Mouse (Mus musculus): Measurements from ENCODE around the gene Parp8.
"Not testable (repeated sequence)": the region's sequence is repeated elsewhere in the genome, so short reads cannot be mapped to it uniquely, and the experiment has no call there.

Gene Parp8

GRCm38 (mm10) chr13:116962480-116963462 is 62.6 kb downstream of the Parp8 start:
- no peak for DNase-seq (ENCODE audit: extremely low spot score)

DNA sequence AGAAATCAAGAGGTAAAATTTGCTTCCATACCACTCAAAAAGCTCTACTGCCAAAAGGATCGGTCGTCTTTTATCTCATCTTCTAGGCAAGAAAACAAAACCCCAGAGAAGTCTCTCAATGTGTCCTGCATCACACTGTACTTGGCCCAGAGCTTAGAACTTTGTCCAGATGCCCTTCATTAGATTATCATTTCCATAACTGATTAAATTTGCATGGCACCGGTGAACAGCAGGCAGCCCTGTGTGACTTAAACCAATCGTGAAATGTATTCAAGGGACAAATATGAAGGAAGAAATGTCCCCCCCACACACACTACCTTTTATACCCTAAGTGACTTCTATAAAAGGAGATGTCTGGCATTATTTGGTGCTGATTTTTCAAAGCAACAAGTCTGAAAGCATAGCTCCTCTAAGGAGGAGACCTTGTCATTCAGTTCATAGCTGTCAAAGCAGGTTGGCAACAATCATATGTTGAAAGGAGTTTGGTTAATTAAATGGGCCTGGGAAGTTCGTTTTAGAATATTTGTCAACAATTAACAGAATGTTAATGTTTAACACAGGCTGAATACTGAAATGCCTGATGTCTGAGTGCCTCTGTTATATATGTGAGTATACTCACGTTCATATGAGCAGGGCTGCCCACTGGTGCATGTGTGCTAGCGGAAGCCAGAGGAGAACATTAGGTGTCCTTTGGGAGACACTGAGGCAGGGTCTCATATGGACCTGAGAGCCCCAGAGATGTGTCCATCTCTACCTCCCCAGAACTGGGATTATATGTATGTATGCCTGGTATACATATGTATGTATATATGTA is 66.4 kb downstream of the Parp8 start:
- DNase-seq (ENCODE audit: extremely low spot score): no peak

DNA sequence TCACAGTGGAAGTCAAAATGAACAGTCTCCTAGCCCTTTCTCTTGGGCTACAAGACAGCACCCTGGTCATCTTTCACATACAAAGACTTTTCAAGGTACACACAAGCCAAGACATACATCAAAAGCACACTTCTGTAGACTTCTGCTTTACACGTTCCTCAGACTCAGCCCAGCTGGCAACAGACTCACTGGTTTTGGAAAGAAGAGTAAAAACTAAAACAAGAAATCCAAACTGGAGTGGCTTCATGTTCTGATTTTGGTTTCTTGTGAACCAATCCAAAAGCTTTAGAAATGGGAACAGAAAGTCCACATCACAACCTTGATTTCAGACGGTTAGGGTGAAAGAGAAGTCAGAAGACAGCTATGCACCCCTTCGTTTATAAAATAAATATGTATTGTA is 67.8 kb downstream of the Parp8 start:
- no peak for DNase-seq (ENCODE audit: extremely low spot score)

GRCm38 (mm10) chr13:116951336-116951735 is 74.0 kb downstream of the Parp8 start:
- DNase-seq (ENCODE audit: extremely low spot score): no peak

- DNase-seq (ENCODE audit: extremely low spot score): no peak
Measured at GRCm38 (mm10) chr13:116949527-116949926, 75.8 kb downstream of the Parp8 start.

- no peak for DNase-seq (ENCODE audit: extremely low spot score)
Measured at GRCm38 (mm10) chr13:116949056-116949455, 76.3 kb downstream of the Parp8 start.

DNA sequence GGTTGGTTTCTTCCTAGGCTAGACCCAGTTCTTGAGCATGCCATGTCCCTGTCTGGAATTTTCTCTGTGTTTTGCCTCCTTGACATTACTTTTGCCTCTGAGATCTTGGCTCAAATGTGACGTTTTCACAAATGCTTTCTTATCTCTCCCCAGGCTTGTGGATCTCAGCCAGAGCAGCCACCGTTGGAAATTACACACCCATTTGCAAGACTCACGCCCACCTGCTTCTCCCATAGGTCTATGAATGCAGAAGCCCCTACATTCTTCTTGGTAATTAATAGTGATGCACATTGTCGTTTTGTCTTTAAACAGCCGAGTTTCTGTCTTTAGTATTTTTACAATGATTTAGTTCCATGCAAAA is 77.1 kb downstream of the Parp8 start:
- no peak for DNase-seq (ENCODE audit: extremely low spot score)

- DNase-seq (ENCODE audit: extremely low spot score): no peak
Measured at GRCm38 (mm10) chr13:116947611-116948298, 77.6 kb downstream of the Parp8 start.

DNA sequence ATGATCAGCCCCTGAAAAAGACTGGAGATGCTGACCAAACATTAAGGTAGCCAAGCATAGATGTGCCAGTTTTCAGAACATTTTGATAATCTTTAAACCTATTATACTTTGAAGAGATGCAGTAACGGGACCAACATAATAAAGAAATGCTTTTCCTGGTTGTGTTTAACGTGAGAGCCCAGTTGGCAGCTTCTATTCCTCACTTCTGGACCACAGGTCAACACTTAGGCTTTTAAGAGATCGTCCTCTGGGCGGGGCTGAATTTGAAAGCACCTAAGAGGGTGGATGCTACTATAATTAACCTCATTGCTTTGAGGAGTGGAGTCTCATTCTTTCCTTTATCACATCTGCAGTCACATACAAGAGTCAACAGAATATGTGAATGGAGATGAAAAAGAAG is 78.8 kb downstream of the Parp8 start:
- DNase-seq (ENCODE audit: extremely low spot score): no peak

- no peak for DNase-seq (ENCODE audit: extremely low spot score)
Measured at GRCm38 (mm10) chr13:116941280-116942015, 83.9 kb downstream of the Parp8 start.

DNA sequence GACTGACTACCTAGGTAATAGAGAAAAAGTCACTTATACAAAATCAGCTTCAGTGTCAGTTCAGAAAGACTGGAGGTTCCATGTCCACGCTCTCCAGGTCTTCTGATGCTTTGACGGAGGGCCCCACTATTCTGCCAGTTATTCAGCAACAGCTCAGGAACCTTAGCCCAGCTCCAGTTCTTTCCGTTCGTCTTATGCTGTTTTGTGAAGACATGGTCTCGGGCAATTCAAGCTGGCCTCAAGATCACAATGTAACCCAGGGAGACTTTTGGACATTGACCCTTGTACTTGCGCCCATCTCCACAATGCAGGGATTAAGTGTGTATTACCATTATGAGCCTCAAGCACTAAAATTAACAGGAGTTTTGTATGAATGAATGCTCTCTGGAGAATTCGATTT is 84.6 kb downstream of the Parp8 start:
- no peak for DNase-seq (ENCODE audit: extremely low spot score)

DNA sequence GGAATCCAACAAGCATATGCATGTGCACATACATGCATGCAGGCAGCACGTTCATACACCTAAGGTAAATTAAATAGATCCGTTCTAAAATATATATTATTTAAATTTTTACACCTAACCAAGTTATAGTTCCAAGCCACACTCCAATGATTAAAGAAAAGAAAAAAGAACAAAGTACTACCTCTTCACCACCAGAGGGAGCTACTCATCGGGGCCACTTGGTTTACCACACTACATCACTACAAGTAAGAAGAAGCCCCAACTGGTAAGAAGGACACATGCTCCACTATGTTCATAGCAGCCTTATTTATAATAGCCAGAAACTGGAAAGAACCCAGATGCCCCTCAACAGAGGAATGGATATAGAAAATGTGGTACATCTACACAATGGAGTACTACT is 88.3 kb downstream of the Parp8 start:
- not testable (repeated sequence) for DNase-seq (ENCODE audit: extremely low spot score)

DNA sequence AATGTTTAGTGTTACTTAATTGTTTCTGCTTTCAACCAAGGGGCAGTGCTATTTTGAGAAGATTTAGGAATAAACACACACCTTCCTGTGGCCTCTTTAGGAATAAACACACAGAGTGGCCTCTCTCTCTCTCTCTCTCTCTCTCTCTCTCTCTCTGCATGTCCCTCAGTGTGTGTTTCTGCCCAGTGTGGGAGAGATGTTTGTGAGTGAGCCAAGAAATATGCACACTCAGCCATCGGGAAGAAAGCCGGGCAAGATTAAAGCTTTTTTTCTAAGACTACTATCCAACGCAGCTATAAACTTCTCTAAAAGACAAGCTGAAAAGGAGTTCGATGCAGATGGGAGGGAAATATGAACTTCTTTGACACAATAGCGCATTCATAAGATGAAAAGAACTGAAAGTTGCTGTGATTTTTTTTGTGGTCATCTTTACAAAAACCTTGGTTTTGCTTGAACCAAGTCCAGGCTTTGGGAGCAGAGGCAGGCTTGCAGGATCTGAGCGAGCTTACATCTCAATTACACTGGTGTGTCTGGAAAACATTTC is 107.9 kb downstream of the Parp8 start:
- no peak for DNase-seq (ENCODE audit: extremely low spot score)

GRCm38 (mm10) chr13:116908284-116908683 is 117.1 kb downstream of the Parp8 start:
- no peak for DNase-seq (ENCODE audit: extremely low spot score)

- no peak for DNase-seq (ENCODE audit: extremely low spot score)
Measured at GRCm38 (mm10) chr13:116903394-116903793, 121.9 kb downstream of the Parp8 start.

DNA sequence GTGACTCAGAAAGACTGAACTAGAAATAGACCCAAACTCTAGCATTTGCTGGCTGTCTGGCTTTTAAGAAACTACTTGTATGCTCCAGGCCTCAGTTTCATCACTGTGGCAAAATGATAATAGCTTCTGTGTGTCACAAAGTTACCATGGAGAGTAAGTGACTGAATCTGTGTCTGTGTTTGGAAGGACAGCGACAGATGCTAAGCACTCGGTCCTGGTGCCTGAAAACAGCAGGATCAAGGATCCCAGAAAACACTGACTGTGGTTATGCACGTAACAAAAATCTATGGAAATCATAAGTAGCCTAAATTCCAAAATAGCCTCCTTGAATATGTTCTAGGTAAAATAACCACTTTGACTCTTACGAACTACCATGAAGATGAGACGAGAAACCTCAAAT is 126.9 kb downstream of the Parp8 start:
- no peak for DNase-seq (ENCODE audit: extremely low spot score)

DNA sequence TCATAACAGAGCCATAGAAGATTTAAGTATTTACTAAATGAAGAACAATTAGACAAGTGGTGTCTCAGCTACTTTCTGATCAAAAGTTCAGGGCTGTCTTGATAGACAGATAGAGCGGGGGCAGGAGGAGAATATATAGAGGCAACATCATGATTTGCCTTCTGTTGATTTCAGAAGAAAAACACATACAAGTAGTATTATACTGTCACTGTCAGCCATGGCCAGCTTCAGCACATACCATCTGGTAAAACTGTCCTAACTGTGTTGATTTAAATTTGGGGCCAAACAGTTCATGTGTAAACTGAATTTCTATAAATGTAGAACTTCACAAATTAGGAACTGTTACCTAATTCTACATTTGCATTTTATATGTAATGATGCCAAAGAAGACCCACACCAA is 127.6 kb downstream of the Parp8 start:
- DNase-seq (ENCODE audit: extremely low spot score): no peak

DNA sequence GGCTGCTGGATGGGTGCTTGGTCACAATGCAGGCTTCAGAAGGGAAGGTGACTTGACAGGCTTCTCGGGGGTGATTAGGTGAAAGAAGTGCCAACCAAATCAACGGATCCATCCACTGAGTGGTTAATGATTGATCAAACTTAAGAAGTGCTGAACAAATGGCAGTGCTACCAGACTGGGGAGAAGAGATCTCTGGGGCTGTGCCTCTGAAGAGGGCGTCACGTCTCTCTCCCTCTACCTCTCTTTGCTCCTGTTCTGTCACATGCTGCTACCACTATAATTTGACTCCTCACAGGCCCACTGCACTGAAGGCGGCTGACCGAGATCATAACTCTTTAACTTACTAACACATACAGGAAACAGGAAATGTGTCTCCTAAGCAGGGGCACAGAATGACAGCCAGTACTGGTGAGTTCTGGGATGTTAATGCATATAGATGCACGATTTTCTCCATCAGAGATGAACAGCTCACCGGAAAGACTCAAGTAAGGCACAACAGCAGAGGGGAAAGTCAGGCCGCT is 140.9 kb downstream of the Parp8 start:
- DNase-seq (ENCODE audit: extremely low spot score): no peak

GRCm38 (mm10) chr13:116882226-116882625 is 143.1 kb downstream of the Parp8 start:
- DNase-seq (ENCODE audit: extremely low spot score): no peak

GRCm38 (mm10) chr13:116879580-116880192 is 145.7 kb downstream of the Parp8 start:
- no peak for DNase-seq (ENCODE audit: extremely low spot score)

- no peak for DNase-seq (ENCODE audit: extremely low spot score)
Measured at GRCm38 (mm10) chr13:116870221-116870620, 155.1 kb downstream of the Parp8 start.

Data from embryo, embryonic 9.5 days (tissue).